Mouse (Mus musculus) fat pad, adult 2 months (tissue): ENCODE results near the gene Hhat.

ENCODE experiments used
- DNase-seq: peaks from one replicate; pipeline ENCODE4 v3.0.0-alpha.2; 2011; ENCODE audit warnings: low read depth, low spot score; ENCODE audit errors: extremely low read depth

Gene Hhat

GRCm38 (mm10) chr1:192503651-192504050 lies 267.4 kb downstream of the Hhat start:
- no peak for DNase-seq

GRCm38 (mm10) chr1:192502835-192503234 lies 268.2 kb downstream of the Hhat start:
- no peak for DNase-seq

- DNase-seq = no peak
Observed at GRCm38 (mm10) chr1:192502016-192502415, 269.0 kb downstream of the Hhat start.

- DNase-seq = no peak
Observed at GRCm38 (mm10) chr1:192497505-192497904, 273.5 kb downstream of the Hhat start.

GRCm38 (mm10) chr1:192489908-192490825 lies 280.9 kb downstream of the Hhat start:
- DNase-seq = no peak

GRCm38 (mm10) chr1:192487571-192487970 lies 283.5 kb downstream of the Hhat start:
- DNase-seq = peak; percentile 14

- no peak for DNase-seq
Observed at GRCm38 (mm10) chr1:192485030-192485429, 286.0 kb downstream of the Hhat start.

- no peak for DNase-seq
Observed at GRCm38 (mm10) chr1:192481446-192481845, 289.6 kb downstream of the Hhat start.

- no peak for DNase-seq
Observed at GRCm38 (mm10) chr1:192480072-192480784, 290.8 kb downstream of the Hhat start.

- DNase-seq = no peak
Observed at GRCm38 (mm10) chr1:192478176-192478575, 292.8 kb downstream of the Hhat start.

GRCm38 (mm10) chr1:192477556-192477955 lies 293.5 kb downstream of the Hhat start:
- no peak for DNase-seq

GRCm38 (mm10) chr1:192476704-192477103 lies 294.3 kb downstream of the Hhat start:
- DNase-seq = no peak

GRCm38 (mm10) chr1:192473134-192473533 lies 297.9 kb downstream of the Hhat start:
- DNase-seq = no peak

- DNase-seq = no peak
Observed at GRCm38 (mm10) chr1:192472366-192472765, 298.7 kb downstream of the Hhat start.

GRCm38 (mm10) chr1:192463732-192464131 lies 307.3 kb downstream of the Hhat start:
- no peak for DNase-seq

GRCm38 (mm10) chr1:192457526-192458206 lies 313.4 kb downstream of the Hhat start:
- peak; percentile 76 for DNase-seq

- DNase-seq = no peak
Observed at GRCm38 (mm10) chr1:192457037-192457436, 314.0 kb downstream of the Hhat start.

GRCm38 (mm10) chr1:192454981-192455380 lies 316.0 kb downstream of the Hhat start:
- no peak for DNase-seq

- DNase-seq = no peak
Observed at GRCm38 (mm10) chr1:192454501-192454900, 316.5 kb downstream of the Hhat start.

- DNase-seq = no peak
Observed at GRCm38 (mm10) chr1:192451722-192452121, 319.3 kb downstream of the Hhat start.

- no peak for DNase-seq
Observed at GRCm38 (mm10) chr1:192450425-192450824, 320.6 kb downstream of the Hhat start.
